Mouse (Mus musculus): ENCODE data around the gene Rab43.
A peak's percentile ranks its signal among the peaks of the same experiment; 100 is the strongest.

Rab43 gene

DNA sequence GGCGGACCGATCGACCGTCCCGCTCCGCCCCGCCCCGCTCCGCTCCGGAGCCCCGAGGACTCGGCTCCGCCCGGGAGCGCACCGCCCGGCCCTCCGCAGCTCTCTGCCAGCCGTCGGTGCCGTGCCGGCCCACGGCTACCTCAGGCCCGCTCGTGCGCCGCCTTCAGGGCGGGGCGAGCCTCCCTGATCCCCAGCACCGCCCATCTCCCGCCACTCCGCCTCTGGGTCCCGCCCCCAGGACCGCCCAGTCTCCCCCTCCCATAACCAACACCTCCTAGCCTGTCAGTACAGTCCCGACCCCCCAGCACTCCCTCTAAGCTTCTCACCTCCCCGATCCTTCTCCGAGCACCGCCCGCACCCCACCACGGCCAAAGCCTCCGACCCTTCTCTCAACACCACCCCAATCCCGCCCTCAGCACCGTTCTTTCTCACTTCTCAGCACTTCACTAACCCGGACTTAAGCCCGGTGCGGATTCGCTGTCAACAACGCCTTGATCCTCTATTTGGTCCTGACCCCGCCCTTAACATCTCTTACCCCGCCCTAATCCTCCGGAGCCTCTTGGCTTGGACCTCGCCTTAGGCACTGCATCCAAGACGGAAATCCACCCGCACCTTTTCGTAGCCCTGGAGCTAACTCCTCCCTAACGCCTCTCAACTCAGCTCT lies at the start of gene Rab43:
Gene Rab43, minus strand, starts transcription at position 490 of the 664 bp plus-strand sequence.
- peak; percentile 91 to 94 for DNase-seq

GRCm38 (mm10) chr6:87857071-87857470 lies 45.1 kb upstream of the Rab43 start:
- no peak for DNase-seq

DNA sequence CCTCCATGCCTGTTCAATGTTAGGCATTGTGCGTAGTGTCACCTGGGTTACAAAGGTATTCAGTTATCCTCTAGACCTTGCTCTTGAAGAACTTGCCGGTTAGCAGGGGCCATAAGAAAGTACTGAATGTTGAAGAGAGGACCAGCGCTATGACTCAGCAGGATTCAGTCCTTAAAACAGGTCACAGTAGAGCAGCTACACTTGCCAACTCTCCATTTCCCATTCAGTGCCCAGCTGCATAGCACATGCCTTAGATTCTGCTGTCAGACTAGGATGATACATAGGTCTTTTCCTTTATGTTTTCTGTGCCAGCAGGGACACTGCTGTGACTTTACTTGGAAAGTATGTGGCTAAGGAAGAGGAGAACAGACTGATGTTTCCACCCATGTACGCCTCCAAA lies 41.5 kb upstream of the Rab43 start:
- DNase-seq: no peak

DNA sequence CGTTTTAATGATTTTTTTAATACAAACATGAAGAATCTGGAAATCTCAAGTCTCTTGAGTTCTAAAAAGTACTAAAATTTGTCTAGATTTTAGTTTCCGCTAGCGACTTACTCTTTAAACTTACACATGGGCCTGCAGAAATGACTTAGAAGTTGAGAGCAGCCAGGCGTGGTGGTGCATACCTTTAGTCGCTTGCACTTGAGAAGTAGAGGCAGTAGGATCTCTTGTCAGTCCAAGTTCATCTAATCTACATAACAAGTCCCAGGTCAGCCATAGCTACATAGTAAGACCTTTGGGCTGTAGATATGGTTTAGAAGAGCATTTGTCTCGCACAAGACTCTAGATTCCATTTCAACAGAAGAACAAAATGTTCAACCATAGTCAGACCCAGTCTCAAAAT lies 39.9 kb upstream of the Rab43 start:
- DNase-seq: no peak

DNA sequence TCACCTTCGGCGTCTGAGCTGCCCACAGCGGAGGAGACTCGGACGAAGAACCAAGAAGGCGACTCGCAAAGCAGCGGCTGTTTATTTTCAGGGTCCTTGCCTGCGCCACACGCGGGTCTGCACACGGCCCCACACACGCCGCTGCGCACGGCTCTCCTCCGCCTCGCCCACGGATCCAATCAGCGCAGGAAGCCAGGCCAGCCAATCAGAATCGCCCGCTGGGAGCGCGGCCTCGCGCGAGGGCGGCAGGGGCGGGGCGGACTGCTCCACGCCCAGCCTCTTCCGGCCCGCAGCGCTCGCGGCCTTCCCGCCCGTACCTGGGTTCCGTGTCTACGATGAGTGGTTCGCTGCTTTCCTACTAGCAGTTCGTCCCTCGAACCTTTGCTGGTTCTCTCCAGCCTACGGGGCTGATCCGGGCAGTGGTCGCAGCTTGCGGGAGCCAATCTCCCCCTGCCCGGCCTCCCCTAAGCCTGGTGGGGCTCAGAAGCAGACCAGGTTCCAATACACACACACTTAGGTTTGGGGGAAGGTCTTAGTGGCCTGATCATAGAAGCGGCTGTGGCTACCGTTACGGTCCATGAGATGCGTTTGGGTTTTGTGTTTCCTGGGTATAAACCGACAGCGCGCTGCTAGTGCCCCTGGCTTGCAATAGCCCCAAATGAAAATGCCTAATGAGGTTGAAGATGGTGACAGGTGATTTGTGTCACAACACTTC lies 39.1 kb upstream of the Rab43 start, which contains the start of gene Cnbp:
Gene Cnbp, minus strand, starts transcription at position 207 of the 715 bp plus-strand sequence.
- peak; percentile 99 for DNase-seq

DNA sequence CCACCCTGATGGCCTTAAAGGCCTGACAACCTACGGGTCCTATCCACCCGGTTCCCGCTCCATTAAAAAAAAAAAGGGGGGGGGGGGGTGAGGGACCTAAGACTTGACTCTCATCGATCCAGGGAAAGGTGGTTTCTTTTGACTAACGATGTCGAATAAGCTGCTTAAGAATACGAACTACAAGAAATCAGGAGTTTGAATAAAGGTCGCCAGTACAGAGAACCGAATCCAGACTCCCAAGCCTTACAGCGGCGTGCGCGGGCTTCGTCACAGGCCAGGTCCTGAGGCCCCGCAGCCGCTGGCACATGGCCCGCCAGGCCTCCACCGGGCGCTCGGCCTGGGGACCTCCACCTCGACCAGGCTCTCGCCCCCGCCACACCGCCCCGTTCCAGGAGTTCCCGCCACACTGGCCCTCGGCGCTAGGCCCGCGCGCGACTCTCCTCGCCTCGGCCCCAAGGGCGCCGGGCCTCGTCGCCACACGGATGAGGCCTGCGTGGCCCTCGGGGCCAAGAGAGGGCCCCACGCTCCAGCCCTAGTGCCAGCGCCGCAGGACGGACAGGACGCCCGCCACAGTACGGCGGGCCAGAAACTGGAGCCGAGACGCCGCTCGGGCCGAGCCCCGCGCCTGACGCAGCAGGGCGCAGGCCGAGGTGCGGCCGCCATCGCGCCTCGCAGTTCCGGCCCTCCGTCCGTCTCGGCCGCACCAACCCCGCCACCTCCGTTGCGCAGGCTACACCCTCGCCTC lies 38.4 kb upstream of the Rab43 start:
- peak; percentile 75 to 78 for DNase-seq

- no peak for DNase-seq
Observed at GRCm38 (mm10) chr6:87849780-87850154, 37.8 kb upstream of the Rab43 start.

GRCm38 (mm10) chr6:87846813-87847212 lies 34.8 kb upstream of the Rab43 start:
- DNase-seq: no peak

DNA sequence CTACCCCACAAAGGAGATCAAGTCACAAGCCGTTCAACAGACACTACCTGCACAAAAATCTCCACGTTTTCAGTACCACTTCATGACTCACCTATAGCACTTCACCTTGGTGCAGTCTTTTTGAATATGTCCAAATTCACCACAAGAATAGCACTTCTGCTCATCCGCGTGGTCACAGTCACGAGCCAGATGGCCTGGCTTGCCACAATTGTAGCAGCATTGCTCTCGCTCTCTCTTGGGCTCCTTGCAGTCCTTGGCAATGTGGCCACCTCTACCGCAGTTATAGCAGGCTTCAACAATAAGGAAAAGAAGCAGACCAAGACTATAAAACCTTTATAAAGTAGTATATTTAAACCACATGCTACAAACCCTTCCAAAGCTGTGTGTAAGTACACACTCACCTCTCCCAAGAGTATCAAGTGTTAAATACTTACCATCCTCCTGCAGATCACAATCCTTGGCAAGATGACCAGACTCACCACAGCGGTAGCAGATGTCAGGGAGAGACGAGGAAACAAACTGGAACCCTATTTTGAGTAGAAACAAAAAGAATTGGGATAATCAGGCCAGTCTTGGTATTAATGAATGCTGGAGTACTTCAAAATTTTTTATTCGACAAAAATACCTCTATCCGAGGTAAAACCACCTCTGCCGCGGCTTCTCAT lies 33.2 kb upstream of the Rab43 start:
- DNase-seq: peak; percentile 65 to 70

- DNase-seq: peak in 1 of 2 experiments; percentile 23
Observed at GRCm38 (mm10) chr6:87842254-87842653, 30.3 kb upstream of the Rab43 start.

GRCm38 (mm10) chr6:87841635-87842034 lies 29.7 kb upstream of the Rab43 start:
- DNase-seq: no peak

- DNase-seq: no peak
Observed at GRCm38 (mm10) chr6:87839797-87840341, 27.9 kb upstream of the Rab43 start.

DNA sequence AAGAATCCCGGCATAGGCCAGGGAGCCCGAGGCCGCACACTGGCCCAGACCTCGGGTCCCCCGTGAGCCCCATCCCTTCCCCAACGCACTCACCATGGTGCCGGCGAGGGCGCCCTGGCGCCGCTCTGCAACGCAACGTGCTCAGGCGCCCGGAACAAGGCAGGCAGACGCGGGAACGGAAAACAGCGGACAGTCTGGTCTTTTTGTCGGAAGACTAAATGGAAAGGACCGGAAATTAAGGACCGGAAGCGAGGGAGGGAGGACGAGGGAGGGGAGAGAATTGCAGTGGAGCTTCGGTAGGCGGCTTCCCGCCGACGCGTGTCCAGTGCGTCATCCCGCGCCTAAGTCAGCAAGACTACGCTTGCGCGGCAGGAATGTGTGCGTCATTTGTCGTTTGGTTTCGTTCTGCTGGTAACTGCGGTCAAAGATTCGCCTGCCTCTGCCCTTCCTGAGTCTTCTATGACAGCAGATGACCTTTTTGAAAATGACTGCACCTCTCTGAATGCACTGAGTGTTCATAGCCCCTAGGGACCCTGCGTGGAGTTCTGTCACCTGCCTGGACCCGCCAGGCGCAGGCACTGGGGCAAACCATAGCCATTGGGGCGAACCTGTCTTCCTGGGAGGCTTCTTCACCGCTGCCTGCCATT lies 26.7 kb upstream of the Rab43 start, which contains the start of gene Isy1:
Gene Isy1, minus strand, starts transcription at position 248 of the 647 bp plus-strand sequence.
- DNase-seq: peak; percentile 94 to 95

GRCm38 (mm10) chr6:87835695-87836094 lies 23.7 kb upstream of the Rab43 start, which contains the start of gene Gm45140:
Gene Gm45140 (minus strand): TSS chr6:87835795.
- no peak for DNase-seq

DNA sequence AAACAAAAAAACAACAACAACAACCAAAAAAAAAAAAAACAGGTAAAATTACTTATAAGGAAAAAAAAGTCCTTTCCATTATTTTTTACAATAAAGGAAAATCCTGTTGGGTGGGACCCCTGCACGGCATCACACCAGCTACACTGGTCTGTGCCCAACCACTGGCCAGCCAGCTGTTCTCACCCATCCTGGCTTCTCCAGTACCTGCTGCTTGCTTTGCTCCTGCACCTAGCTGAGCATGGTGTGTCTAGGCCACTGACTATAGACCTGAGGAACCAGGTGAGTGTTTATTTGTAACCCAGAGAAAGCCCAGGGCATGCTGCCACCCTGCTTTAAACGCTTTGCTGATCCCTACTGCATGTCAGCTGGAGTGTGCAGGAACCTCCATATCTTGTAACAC lies 8.4 kb upstream of the Rab43 start:
- DNase-seq: no peak

DNA sequence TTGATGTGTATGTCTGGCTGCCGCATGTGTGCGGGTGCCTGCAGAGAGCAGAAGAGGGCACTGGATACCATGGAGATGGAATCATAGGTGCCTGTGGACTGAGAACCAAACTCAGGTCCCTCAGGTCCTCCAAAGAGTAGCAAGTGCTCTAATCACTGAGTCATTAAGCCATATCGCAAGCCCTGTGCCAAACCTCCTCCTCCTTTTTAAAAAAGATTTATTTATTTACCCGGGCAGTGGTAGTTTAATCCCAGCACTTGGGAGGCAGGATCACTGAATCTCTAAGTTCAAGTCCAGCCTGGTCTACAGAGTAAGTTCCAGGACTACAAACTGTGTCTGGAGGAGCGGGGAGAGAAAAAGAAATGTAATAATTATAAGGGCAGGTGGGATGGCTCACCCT lies 2.5 kb upstream of the Rab43 start:
- no peak for DNase-seq

DNA sequence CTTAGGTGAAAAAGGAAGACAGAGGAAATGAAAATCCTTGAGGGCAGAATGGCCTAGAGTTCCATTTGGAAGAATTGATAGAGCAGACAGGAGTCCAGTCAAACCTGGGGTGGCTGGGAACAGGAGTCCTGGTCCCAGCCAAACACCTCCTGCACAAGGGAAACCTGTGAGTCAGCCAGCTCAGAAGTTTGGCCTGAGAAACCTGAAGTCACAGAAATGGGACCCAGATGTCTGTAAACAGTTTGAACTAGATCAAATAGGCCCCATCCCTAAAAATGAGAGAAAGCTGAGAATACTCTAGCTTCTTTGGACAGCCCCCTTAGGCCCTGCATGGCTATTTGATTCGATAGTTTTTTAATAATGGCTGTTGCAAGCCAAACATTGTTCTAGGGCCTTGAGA lies 692 bp upstream of the Rab43 start:
- no peak for DNase-seq

DNA sequence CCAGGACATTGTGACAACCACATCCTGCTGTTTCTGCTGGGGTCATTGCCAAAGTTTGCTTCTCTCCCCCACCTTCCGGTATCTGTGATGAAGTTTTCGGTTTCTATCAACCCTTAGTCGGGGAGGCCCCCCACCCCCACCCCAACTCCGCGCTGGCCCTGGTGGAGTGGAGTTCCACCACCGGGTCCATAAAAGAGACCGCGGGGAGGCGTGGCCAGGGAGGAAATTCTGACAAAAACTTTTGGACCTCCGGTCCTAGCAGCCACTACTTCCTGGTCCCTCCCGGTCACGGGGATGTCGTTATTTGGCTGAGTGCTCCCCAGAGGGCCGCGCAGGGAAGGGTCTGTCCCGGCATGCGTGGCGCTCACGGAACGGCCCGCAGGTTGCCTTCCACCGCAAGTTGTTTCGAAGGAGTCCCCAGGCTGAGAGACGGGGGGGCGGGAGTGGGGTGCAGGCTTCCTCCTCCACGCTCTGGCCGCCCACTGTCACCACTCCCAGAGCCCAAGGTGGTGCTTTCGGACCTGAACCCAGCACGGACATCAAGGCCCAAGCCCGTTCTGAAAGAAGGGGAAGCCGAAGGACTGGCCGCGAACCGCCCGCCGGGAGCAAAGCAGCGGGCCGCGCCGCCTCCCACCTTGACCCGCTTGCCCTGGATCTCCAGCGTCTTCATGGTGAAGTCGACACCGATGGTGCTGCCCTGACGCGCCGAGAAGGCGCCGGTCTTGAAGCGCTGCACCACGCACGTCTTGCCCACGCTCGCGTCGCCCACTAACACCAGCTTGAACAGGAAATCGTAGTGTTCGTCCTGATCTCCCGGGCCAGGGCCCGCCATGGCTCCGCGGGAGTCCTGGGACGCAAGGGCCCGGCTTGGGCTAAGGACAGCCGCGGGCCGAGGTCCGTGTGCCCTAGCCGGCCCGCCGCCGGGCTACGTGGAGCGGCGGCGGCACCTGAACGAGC lies 973 bp downstream of the Rab43 start:
- peak in 1 of 2 experiments; percentile 60 for DNase-seq

- DNase-seq: no peak
Observed at GRCm38 (mm10) chr6:87810311-87810710, 1.7 kb downstream of the Rab43 start.

DNA sequence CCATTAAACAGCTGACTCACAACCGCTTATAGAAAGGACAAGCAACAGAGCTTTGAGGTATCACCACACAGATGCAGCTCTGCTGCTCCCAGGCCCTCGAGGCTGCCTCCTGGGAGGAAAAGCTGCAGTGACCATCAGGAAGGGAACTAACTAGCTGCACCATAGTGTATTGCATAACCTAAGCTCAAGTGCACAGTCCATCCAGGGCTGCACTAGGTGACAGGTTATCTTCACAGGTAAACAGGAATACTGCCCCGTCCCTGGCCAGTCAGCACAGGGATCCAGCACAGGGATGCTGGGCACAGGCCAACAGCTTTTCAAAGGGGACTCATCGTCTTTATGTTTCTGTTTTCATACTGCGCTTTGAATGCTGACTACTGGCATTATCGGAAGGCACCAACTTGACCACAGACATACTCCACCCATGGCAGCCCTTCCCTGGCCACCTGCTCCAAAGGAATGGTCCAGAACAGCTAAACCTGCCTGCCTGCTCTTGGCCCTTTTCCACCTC lies 2.3 kb downstream of the Rab43 start:
- peak; percentile 26 to 49 for DNase-seq

- no peak for DNase-seq
Observed at GRCm38 (mm10) chr6:87809144-87809543, 2.8 kb downstream of the Rab43 start.

Measured in cerebellum, postnatal 14 days (tissue).